Mouse (Mus musculus) MEL (cell line): Measurements from ENCODE around the gene Zfp146. TPM values are rescaled to one million over a fixed set of nuclear protein-coding genes. Genes with fewer than 3 reads are reported as not detected.
A peak's percentile ranks its signal among the peaks of the same experiment; 100 is the strongest.

Source experiments
- DNase-seq: peaks from one replicate; pipeline ENCODE4 v3.0.0; 2011; ENCODE audit warnings: low read depth, low spot score
- H3K27ac ChIP-seq: 2 replicates; pipeline ENCODE4 v1.5.1; 2012; ENCODE audit warnings: low read depth, mild to moderate bottlenecking, control low read depth, low read length, moderate library complexity; ENCODE audit not compliant: control insufficient read depth
- H3K27me3 ChIP-seq, 2 experiments: fragments of 150-350 bp in 1 of 2; sonication (generic) in 1 of 2; 2 replicates each; pipeline ENCODE4 v1.6.1; 2012; ENCODE audit warnings: low read length in 2 of 2, mild to moderate bottlenecking in 2 of 2, improper control_type of control experiment in 1 of 2, moderate library complexity in 1 of 2; ENCODE audit not compliant: insufficient read depth in 2 of 2, control insufficient read depth in 1 of 2
- H3K36me3 ChIP-seq, 2 experiments: 2 replicates each; pipeline ENCODE4 v1.6.1; 2012 to 2014; ENCODE audit warnings: low read length in 2 of 2, improper control_type of control experiment in 1 of 2, inconsistent platforms in 1 of 2, mild to moderate bottlenecking in 1 of 2; ENCODE audit not compliant: insufficient read depth in 2 of 2, control insufficient read depth in 1 of 2
- H3K4me1 ChIP-seq, 2 experiments: fragments of 150-350 bp in 1 of 2; sonication (generic) in 1 of 2; 2 replicates each; pipeline ENCODE4 v1.6.1; 2012; ENCODE audit warnings: low read length in 2 of 2, improper control_type of control experiment in 1 of 2, mild to moderate bottlenecking in 1 of 2; ENCODE audit not compliant: insufficient read depth in 2 of 2, control insufficient read depth in 1 of 2
- H3K4me3 ChIP-seq, 2 experiments: fragments of 150-350 bp in 1 of 2; sonication (generic) in 1 of 2; 2 replicates each; pipeline ENCODE4 v1.5.1; 2012; ENCODE audit warnings: low read depth in 2 of 2, low read length in 2 of 2, mild to moderate bottlenecking in 2 of 2, moderate library complexity in 2 of 2, control low read depth in 1 of 2, improper control_type of control experiment in 1 of 2; ENCODE audit not compliant: control insufficient read depth in 1 of 2, insufficient read depth in 1 of 2
- H3K79me2 ChIP-seq: 2 replicates; pipeline ENCODE4 v1.6.1; 2012; ENCODE audit warnings: mild to moderate bottlenecking, low read length, moderate library complexity; ENCODE audit not compliant: control insufficient read depth, poor library complexity, insufficient read depth
- H3K9ac ChIP-seq: 2 replicates; pipeline ENCODE4 v1.6.1; 2012; ENCODE audit warnings: low read depth, mild to moderate bottlenecking, control low read depth, low read length, moderate library complexity; ENCODE audit not compliant: control insufficient read depth, poor library complexity, severe bottlenecking
- H3K9me3 ChIP-seq: fragments of 150-350 bp; sonication (generic); replicated peaks from 2 replicates; pipeline ENCODE4 v1.6.1; 2012; ENCODE audit warnings: mild to moderate bottlenecking, low read length, improper control_type of control experiment, moderate library complexity; ENCODE audit not compliant: insufficient read depth
- BHLHE40 ChIP-seq: IDR thresholded peaks from 2 replicates; pipeline ENCODE4 v1.6.1; 2012; ENCODE audit warnings: low read depth, mild to moderate bottlenecking, inconsistent platforms, low read length, improper control_type of control experiment, borderline replicate concordance
- CHD1 ChIP-seq: IDR thresholded peaks from 2 replicates; pipeline ENCODE4 v1.6.1; 2012; ENCODE audit warnings: low read depth, mild to moderate bottlenecking, inconsistent platforms, low read length, improper control_type of control experiment
- CTCF ChIP-seq, 3 experiments: IDR thresholded peaks in 2 of 3; conservative IDR thresholded peaks in 1 of 3; 2 replicates each; pipeline ENCODE4 v1.5.1; 2011 to 2012; ENCODE audit warnings: low read length in 3 of 3, low read depth in 2 of 3, mild to moderate bottlenecking in 2 of 3, improper control_type of control experiment in 1 of 3, inconsistent platforms in 1 of 3, mixed read lengths in 1 of 3, moderate library complexity in 1 of 3; ENCODE audit not compliant: control insufficient read depth in 1 of 3, insufficient read depth in 1 of 3, poor library complexity in 1 of 3, severe bottlenecking in 1 of 3
- E2F4 ChIP-seq: IDR thresholded peaks from 2 replicates; pipeline ENCODE4 v1.6.1; 2011; ENCODE audit warnings: low read depth, low read length, improper control_type of control experiment, borderline replicate concordance
- ELF1 ChIP-seq: IDR thresholded peaks from 2 replicates; pipeline ENCODE4 v1.6.1; 2014; ENCODE audit warnings: low read depth, mild to moderate bottlenecking, inconsistent platforms, low read length, improper control_type of control experiment, moderate library complexity
- EP300 ChIP-seq, 2 experiments: IDR thresholded peaks; 2 replicates each; pipeline ENCODE4 v1.6.1; 2011; ENCODE audit warnings: improper control_type of control experiment in 2 of 2, low read length in 2 of 2, low read depth in 1 of 2, mild to moderate bottlenecking in 1 of 2
- ETS1 ChIP-seq: IDR thresholded peaks from 2 replicates; pipeline ENCODE4 v1.6.1; 2012; ENCODE audit warnings: low read depth, mild to moderate bottlenecking, inconsistent platforms, low read length, improper control_type of control experiment, moderate library complexity
- GABPA ChIP-seq: IDR thresholded peaks from 2 replicates; pipeline ENCODE4 v1.6.1; 2012; ENCODE audit warnings: low read depth, mild to moderate bottlenecking, inconsistent platforms, low read length, improper control_type of control experiment, moderate library complexity
- KAT2A ChIP-seq: conservative IDR thresholded peaks from 2 replicates; pipeline ENCODE4 v1.6.1; 2012; ENCODE audit warnings: low read depth, low read length, improper control_type of control experiment, inconsistent platforms
- MAX ChIP-seq: IDR thresholded peaks from 2 replicates; pipeline ENCODE4 v1.6.1; 2011; ENCODE audit warnings: low read length, improper control_type of control experiment
- MAZ ChIP-seq: IDR thresholded peaks from 2 replicates; pipeline ENCODE4 v1.6.1; 2012; ENCODE audit warnings: low read depth, mild to moderate bottlenecking, inconsistent platforms, low read length, improper control_type of control experiment
- MEF2A ChIP-seq: IDR thresholded peaks from 2 replicates; pipeline ENCODE4 v1.6.1; 2014; ENCODE audit warnings: low read depth, mild to moderate bottlenecking, inconsistent platforms, low read length, improper control_type of control experiment; ENCODE audit not compliant: poor library complexity, insufficient replicate concordance, severe bottlenecking; ENCODE audit errors: extremely low read depth
- MXI1 ChIP-seq: IDR thresholded peaks from 2 replicates; pipeline ENCODE4 v1.6.1; 2011; ENCODE audit warnings: mild to moderate bottlenecking, low read depth, low read length, improper control_type of control experiment
- MYB ChIP-seq: IDR thresholded peaks from 2 replicates; pipeline ENCODE4 v1.6.1; 2011; ENCODE audit warnings: mild to moderate bottlenecking, low read depth, low read length, improper control_type of control experiment
- MYC ChIP-seq: IDR thresholded peaks from 2 replicates; pipeline ENCODE4 v1.6.1; 2011; ENCODE audit warnings: low read depth, mild to moderate bottlenecking, low read length, improper control_type of control experiment, moderate library complexity
- NELFE ChIP-seq: IDR thresholded peaks from 2 replicates; pipeline ENCODE4 v1.6.1; 2011; ENCODE audit warnings: low read depth, low read length, improper control_type of control experiment
- NRF1 ChIP-seq: IDR thresholded peaks from 2 replicates; pipeline ENCODE4 v1.6.1; 2014; ENCODE audit warnings: low read depth, mild to moderate bottlenecking, inconsistent platforms, low read length, improper control_type of control experiment, moderate library complexity; ENCODE audit not compliant: poor library complexity, insufficient read depth, severe bottlenecking
- POLR2A ChIP-seq, 2 experiments: IDR thresholded peaks; 2 replicates each; pipeline ENCODE4 v1.6.1; 2011 to 2012; ENCODE audit warnings: low read length in 2 of 2, mild to moderate bottlenecking in 2 of 2, control low read depth in 1 of 2, improper control_type of control experiment in 1 of 2, low read depth in 1 of 2, moderate library complexity in 1 of 2; ENCODE audit not compliant: control insufficient read depth in 1 of 2, insufficient read depth in 1 of 2, poor library complexity in 1 of 2
- POLR2AphosphoS2 ChIP-seq: IDR thresholded peaks from 2 replicates; pipeline ENCODE4 v1.6.1; 2011; ENCODE audit warnings: low read length, improper control_type of control experiment
- POLR2AphosphoS5 ChIP-seq: IDR thresholded peaks from 2 replicates; pipeline ENCODE4 v1.6.1; 2012; ENCODE audit warnings: low read depth, borderline replicate concordance, mild to moderate bottlenecking, inconsistent platforms, low read length, moderate library complexity, mixed read lengths
- RAD21 ChIP-seq: IDR thresholded peaks from 2 replicates; pipeline ENCODE4 v1.6.1; 2011; ENCODE audit warnings: mild to moderate bottlenecking, low read depth, low read length, improper control_type of control experiment
- RCOR1 ChIP-seq: IDR thresholded peaks from 2 replicates; pipeline ENCODE4 v1.6.1; 2012; ENCODE audit warnings: low read depth, mild to moderate bottlenecking, inconsistent platforms, low read length, improper control_type of control experiment
- SMC3 ChIP-seq: IDR thresholded peaks from 2 replicates; pipeline ENCODE4 v1.6.1; 2011; ENCODE audit warnings: low read depth, low read length, improper control_type of control experiment
- TCF12 ChIP-seq: IDR thresholded peaks from 2 replicates; pipeline ENCODE4 v1.6.1; 2014; ENCODE audit warnings: low read depth, mild to moderate bottlenecking, inconsistent platforms, low read length, improper control_type of control experiment, moderate library complexity
- UBTF ChIP-seq: IDR thresholded peaks from 2 replicates; pipeline ENCODE4 v1.6.1; 2012; ENCODE audit warnings: low read depth, mild to moderate bottlenecking, inconsistent platforms, low read length, improper control_type of control experiment, moderate library complexity, borderline replicate concordance; ENCODE audit not compliant: insufficient read depth
- USF1 ChIP-seq: IDR thresholded peaks from 2 replicates; pipeline ENCODE4 v1.6.1; 2014; ENCODE audit warnings: low read depth, mild to moderate bottlenecking, inconsistent platforms, low read length, improper control_type of control experiment, moderate library complexity
- USF2 ChIP-seq, 2 experiments: IDR thresholded peaks; 2 replicates each; pipeline ENCODE4 v1.6.1; 2011 to 2012; ENCODE audit warnings: improper control_type of control experiment in 2 of 2, low read length in 2 of 2, borderline replicate concordance in 1 of 2, inconsistent platforms in 1 of 2, low read depth in 1 of 2, mild to moderate bottlenecking in 1 of 2; ENCODE audit not compliant: insufficient read depth in 1 of 2
- ZC3H11A ChIP-seq: IDR thresholded peaks from 2 replicates; pipeline ENCODE4 v1.6.1; 2012; ENCODE audit warnings: low read depth, mild to moderate bottlenecking, inconsistent platforms, low read length, improper control_type of control experiment
- ZKSCAN1 ChIP-seq: IDR thresholded peaks from 2 replicates; pipeline ENCODE4 v1.6.1; 2012; ENCODE audit warnings: low read depth, mild to moderate bottlenecking, inconsistent platforms, low read length, improper control_type of control experiment, moderate library complexity
- ZMIZ1 ChIP-seq: IDR thresholded peaks from 2 replicates; pipeline ENCODE4 v1.6.1; 2012; ENCODE audit warnings: low read depth, mild to moderate bottlenecking, inconsistent platforms, low read length, improper control_type of control experiment, moderate library complexity
- polyA plus RNA-seq, 2 experiments: library from polyadenylated mRNA; stranded (reverse) in 1 of 2; unstranded in 1 of 2; fragments of >175 nt in 1 of 2; fragments of >200 nt in 1 of 2; gene quantifications; 2 replicates each; pipeline versions ENCODE4 v1.2.1 to v1.2.4; 2012; ENCODE audit warnings: low replicate concordance in 2 of 2, low read depth in 1 of 2; ENCODE audit not compliant: insufficient read length in 2 of 2, insufficient read depth in 1 of 2, missing spikeins in 1 of 2
- total RNA-seq: library from RNA; depleted of rRNA; stranded (reverse); fragments of 300-350 nt; gene quantifications from 2 replicates; pipeline ENCODE4 v1.2.3, GENCODE M21; 2012

Zfp146 gene
- total and polyA plus RNA-seq, 3 experiments = 35.5 to 38.9 TPM; not detected in 1

- TF ChIP-seq CTCF (IDR thresholded peaks at IDR 0.05 in 2 of 3, conservative IDR thresholded peaks at IDR 0.05 in 1 of 3; ENCODE audit: control insufficient read depth in 1 of 3, insufficient read depth in 1 of 3, low read depth in 2 of 3, low read length in 3 of 3, poor library complexity in 1 of 3, severe bottlenecking in 1 of 3) = no peak
- TF ChIP-seq POLR2A (IDR thresholded peaks at IDR 0.05; ENCODE audit: control insufficient read depth in 1 of 2, insufficient read depth in 1 of 2, low read depth in 1 of 2, low read length in 2 of 2, poor library complexity in 1 of 2) = peak; percentile 67 to 70; a peak in 3 of 4 replicates
- TF ChIP-seq GABPA = no peak
- no peak for TF ChIP-seq MEF2A
- no peak for TF ChIP-seq BHLHE40
- TF ChIP-seq ZMIZ1 = no peak
- no peak for TF ChIP-seq USF1
- no peak for TF ChIP-seq UBTF
- TF ChIP-seq MYC = no peak
- TF ChIP-seq ETS1 = no peak
- TF ChIP-seq E2F4 = no peak
- no peak for TF ChIP-seq POLR2AphosphoS5
These were observed 25.3 kb upstream of the Zfp146 start (continued) for GRCm38 (mm10) chr7:30194884-30195283.

GRCm38 (mm10) chr7:30194101-30194831 is 24.7 kb upstream of the Zfp146 start:
- DNase-seq = peak; percentile 77
- peak overlapping the region; percentile 68 for H3K9ac ChIP-seq
- H3K27me3 ChIP-seq = no peaks in the 10 kb centered on the region
- H3K4me3 ChIP-seq = peak overlapping the region; percentile 57 to 66
- peaks cover 9% of the 10 kb centered on the region for H3K79me2 ChIP-seq
- no peaks in the 10 kb centered on the region for H3K9me3 ChIP-seq
- peak overlapping the region; percentile 76 for H3K27ac ChIP-seq
- H3K4me1 ChIP-seq = peaks cover 0 to 17% of the 10 kb centered on the region in 2 experiments; a peak in 3 of 4 replicates
- H3K36me3 ChIP-seq = peaks cover 0 to 14% of the 10 kb centered on the region in 2 experiments; a peak in 2 of 4 replicates
- TF ChIP-seq ETS1 (no peak), MAX (no peak), TCF12 (no peak), EP300 (IDR thresholded peaks at IDR 0.05; ENCODE audit: low read depth in 1 of 2, low read length in 2 of 2) (no peak), ZMIZ1 (0 out of 2 replicates have a peak, but pooled peaks have one; percentile 22), ZC3H11A (no peak), SMC3 (no peak), MXI1 (peak; percentile 42), NRF1 (no peak; the same call in 1 of the 2 replicates), POLR2AphosphoS5 (no peak), NELFE (0 out of 2 replicates have a peak, but pooled peaks have one; percentile 18), BHLHE40 (no peak), USF2 (IDR thresholded peaks at IDR 0.05; ENCODE audit: borderline replicate concordance in 1 of 2, insufficient read depth in 1 of 2, low read depth in 1 of 2, low read length in 2 of 2) (no peak), ZKSCAN1 (peak; percentile 34; the same call in 1 of the 2 replicates), RCOR1 (no peak), UBTF (no peak), POLR2AphosphoS2 (no peak), ELF1 (0 out of 2 replicates have a peak, but pooled peaks have one; percentile 46), MAZ (peak; percentile 49; the same call in 1 of the 2 replicates), CHD1 (no peak), KAT2A (no peak), MYB (no peak), MYC (no peak), CTCF (IDR thresholded peaks at IDR 0.05 in 2 of 3, conservative IDR thresholded peaks at IDR 0.05 in 1 of 3; ENCODE audit: control insufficient read depth in 1 of 3, insufficient read depth in 1 of 3, low read depth in 2 of 3, low read length in 3 of 3, poor library complexity in 1 of 3, severe bottlenecking in 1 of 3) (no peak), RAD21 (no peak), MEF2A (no peak)
